Mouse (Mus musculus) kidney, embryonic 15.5 days (tissue): ENCODE results near the gene Camta1. TPM values are rescaled to one million over a fixed set of nuclear protein-coding genes. Genes with fewer than 3 reads are reported as not detected.

Experiments used
- ATAC-seq: fragments of 200-750 bp; cut with Nextera tagmentation; replicated peaks from 2 replicates; pipeline ENCODE4 v1.8.0; 2017; ENCODE audit warnings: moderate TSS enrichment; ENCODE audit not compliant: low FRiP score
- H3K27ac ChIP-seq: fragments of 300-500 bp; sonication (generic); 2 replicates; pipeline ENCODE4 v1.5.1; 2015; ENCODE audit warnings: mild to moderate bottlenecking, inconsistent platforms
- H3K27me3 ChIP-seq: fragments of 300-500 bp; sonication (generic); 2 replicates; pipeline ENCODE4 v1.6.1; 2015; ENCODE audit warnings: inconsistent platforms
- H3K36me3 ChIP-seq: fragments of 300-500 bp; sonication (generic); 2 replicates; pipeline ENCODE4 v1.6.1; 2015; ENCODE audit warnings: inconsistent platforms
- H3K4me1 ChIP-seq: fragments of 300-500 bp; sonication (generic); 2 replicates; pipeline ENCODE4 v1.6.1; 2015; ENCODE audit warnings: inconsistent platforms
- H3K4me2 ChIP-seq: fragments of 300-500 bp; sonication (generic); 2 replicates; pipeline ENCODE4 v1.6.1; 2015; ENCODE audit warnings: moderate library complexity, mild to moderate bottlenecking, inconsistent platforms
- H3K4me3 ChIP-seq: fragments of 300-500 bp; sonication (generic); replicated peaks from 2 replicates; pipeline ENCODE4 v1.5.1; 2015; ENCODE audit warnings: mild to moderate bottlenecking, inconsistent platforms
- H3K9ac ChIP-seq: fragments of 300-500 bp; sonication (generic); 2 replicates; pipeline ENCODE4 v1.6.1; 2015; ENCODE audit warnings: mild to moderate bottlenecking, inconsistent platforms
- H3K9me3 ChIP-seq: fragments of 300-500 bp; sonication (generic); replicated peaks from 2 replicates; pipeline ENCODE4 v1.6.1; 2016; ENCODE audit warnings: inconsistent platforms
- WGBS: fragments of 180-500 bp; shearing (Covaris S2); methylation state at CpG from one replicate; pipeline ENCODE4 v1.1.7; 2015; ENCODE audit warnings: mixed read lengths; 5-methylcytosine and 5-hydroxymethylcytosine counted together
- polyA plus RNA-seq: library from polyadenylated mRNA; unstranded; fragments of >200 nt; fragmentation: Nextera tagmentation; extraction: Ambion mirVana; gene quantifications from 2 replicates; pipeline ENCODE4 v1.2.1, GENCODE M21; 2015

Gene Camta1
- polyA plus RNA-seq, 1 experiment from 2014 or later: 87.9 TPM

DNA sequence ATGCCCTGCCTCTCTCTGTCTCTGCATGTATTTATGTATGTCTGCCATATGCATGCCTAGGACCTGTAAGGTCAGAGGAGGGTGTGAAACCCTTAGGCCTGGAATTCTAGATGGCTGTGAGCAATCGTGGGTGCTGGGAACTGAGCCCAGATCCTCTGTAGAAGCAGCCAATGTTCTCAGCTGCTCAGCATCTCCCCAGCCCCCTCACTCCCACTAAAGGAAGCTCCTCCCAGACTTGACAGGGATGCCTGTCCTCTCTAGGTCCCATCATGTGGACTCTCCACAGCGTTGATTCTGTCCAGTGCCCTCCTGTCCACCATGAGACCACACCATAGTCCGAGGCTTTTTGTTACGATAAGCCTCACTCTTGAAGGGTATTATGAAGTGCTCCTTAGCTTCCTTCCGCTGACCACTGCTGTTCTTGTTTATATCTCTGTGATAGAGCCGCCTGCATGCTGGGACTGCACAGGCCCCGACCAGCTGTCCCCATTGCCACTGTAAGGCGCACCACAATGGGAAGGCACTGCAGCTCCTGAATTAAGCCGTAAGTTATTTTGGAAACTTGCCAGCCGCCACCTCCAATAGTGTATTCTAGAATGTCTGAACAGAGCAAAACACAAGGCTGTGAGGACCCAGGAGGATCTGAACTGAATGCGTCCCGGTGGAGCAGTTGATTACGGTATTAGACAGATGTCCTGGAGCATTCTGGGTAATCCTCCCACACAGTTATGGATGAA lies 905.1 kb downstream of the Camta1 start:
- no peak overlapping the region for H3K9ac ChIP-seq
- H3K4me2 ChIP-seq: no peak overlapping the region
- ATAC-seq: no peak
- no peaks in the 10 kb centered on the region for H3K9me3 ChIP-seq
- H3K36me3 ChIP-seq: no peaks in the 10 kb centered on the region
- no peak overlapping the region for H3K27ac ChIP-seq
- H3K4me3 ChIP-seq: no peak overlapping the region
- 66% methylated on average over 13 of the region's 13 CpGs for WGBS
- H3K27me3 ChIP-seq: no peaks in the 10 kb centered on the region
- H3K4me1 ChIP-seq: 0 out of 2 replicates have a peak, but pooled peaks cover 3% of the 10 kb centered on the region

DNA sequence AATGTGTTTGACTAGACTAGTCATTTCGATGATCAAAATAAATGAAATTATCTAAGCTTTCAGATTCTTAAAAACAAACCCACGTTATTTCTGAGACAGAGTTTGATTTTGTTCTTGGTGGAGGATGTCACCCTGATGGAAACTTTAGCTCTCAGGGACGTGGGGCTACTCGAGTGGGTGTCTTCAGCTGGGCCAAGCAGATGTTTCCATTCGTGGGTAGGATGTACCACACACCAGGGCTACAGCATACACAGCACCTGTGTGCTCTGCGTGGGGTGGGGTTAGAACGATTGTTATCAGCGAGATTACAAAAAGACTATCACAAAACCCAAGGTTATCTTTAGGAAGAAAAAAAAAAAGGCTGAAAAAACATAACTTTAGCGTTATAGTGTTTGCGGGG lies 910.7 kb downstream of the Camta1 start:
- H3K36me3 ChIP-seq: no peaks in the 10 kb centered on the region
- H3K4me1 ChIP-seq: no peaks in the 10 kb centered on the region
- H3K27ac ChIP-seq: no peak overlapping the region
- H3K9ac ChIP-seq: no peak overlapping the region
- no peak overlapping the region for H3K4me2 ChIP-seq
- no peak overlapping the region for H3K4me3 ChIP-seq
- WGBS: 82% methylated on average over 10 of the region's 10 CpGs
- no peak for ATAC-seq
- no peaks in the 10 kb centered on the region for H3K9me3 ChIP-seq
- H3K27me3 ChIP-seq: no peaks in the 10 kb centered on the region

DNA sequence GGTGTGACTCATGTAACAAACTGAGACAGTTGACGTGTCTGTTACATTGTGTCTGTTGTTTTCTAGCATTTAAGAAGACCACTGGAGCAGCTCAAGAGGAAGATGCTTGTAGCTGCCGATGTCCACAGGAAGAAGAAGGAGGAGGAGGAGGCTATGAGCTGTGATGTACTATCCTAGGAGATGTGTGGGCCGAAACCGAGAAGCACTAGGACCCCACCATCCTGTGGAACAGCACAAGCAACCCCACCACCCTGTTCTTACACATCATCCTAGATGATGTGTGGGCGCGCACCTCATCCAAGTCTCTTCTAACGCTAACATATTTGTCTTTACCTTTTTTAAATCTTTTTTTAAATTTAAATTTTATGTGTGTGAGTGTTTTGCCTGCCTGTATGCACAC lies 917.0 kb downstream of the Camta1 start:
- Histone ChIP-seq H3K9ac (no peak overlapping the region), H3K27me3 (no peaks in the 10 kb centered on the region), H3K9me3 (no peaks in the 10 kb centered on the region), H3K4me3 (no peak overlapping the region), H3K27ac (no peak overlapping the region), H3K36me3 (no peaks in the 10 kb centered on the region), H3K4me2 (no peak overlapping the region), H3K4me1 (no peaks in the 10 kb centered on the region)
- WGBS: 91% methylated on average over 7 of the region's 7 CpGs
- ATAC-seq: no peak

DNA sequence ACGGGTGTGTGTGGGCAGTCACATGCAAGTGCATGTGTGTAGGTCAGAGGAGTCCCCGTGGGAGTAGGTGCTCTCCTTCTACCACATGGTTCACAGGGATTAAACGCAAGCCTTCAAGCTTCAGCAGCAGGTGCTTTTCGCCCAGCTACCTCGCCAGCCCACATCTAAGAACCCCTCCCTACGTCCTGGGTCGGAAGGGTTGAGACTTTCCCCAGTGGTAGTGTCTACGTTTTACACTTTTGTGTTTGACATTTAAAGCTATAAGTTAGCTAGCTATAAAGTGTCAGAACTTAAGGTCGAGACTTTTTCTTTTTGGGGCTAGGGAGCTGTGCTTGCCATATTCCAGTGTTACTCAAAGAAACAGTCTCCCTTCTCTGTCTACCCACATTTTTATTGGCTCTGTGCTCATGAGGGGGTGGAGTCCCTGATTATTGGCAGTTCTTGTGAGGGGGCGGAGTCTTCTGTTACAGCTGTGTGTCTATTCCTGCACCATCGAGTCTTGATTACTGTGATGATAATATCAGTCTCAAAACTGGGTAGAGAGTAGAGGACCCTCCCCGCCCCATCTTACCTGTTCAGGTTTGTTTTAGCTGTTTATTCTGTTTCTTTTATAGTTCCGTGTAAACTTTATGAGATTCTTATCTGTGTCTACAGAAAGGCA lies 921.6 kb downstream of the Camta1 start:
- no peak overlapping the region for H3K4me3 ChIP-seq
- WGBS: 59% methylated on average over 13 of the region's 13 CpGs
- H3K36me3 ChIP-seq: no peaks in the 10 kb centered on the region
- no peak overlapping the region for H3K4me2 ChIP-seq
- H3K9ac ChIP-seq: no peak overlapping the region
- no peak for ATAC-seq
- no peaks in the 10 kb centered on the region for H3K27me3 ChIP-seq
- no peak overlapping the region for H3K27ac ChIP-seq
- H3K4me1 ChIP-seq: no peaks in the 10 kb centered on the region
- H3K9me3 ChIP-seq: no peaks in the 10 kb centered on the region

DNA sequence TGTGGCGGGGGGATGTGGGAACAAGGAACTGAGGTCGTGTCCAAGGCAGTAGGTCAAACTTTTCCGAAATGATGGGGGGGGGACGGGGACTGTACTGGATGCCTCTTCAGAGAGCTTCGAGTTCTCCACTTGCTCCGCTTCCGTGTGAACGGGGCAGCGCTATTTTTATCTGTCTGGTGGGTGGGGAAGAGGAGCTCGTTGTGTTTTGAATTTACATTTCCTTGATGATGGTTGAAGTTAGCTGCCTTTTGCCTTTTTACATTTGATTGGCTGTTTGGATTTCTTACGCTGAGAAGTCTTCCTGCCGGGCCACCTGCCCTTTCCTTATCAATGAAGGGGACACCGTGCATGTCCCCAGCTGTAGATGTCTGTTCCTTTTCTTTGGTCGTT lies 923.6 kb downstream of the Camta1 start:
- Histone ChIP-seq H3K27me3 (0 out of 2 replicates have a peak, but pooled peaks cover 5% of the 10 kb centered on the region), H3K4me1 (no peaks in the 10 kb centered on the region), H3K9me3 (no peaks in the 10 kb centered on the region), H3K9ac (no peak overlapping the region), H3K4me2 (peak overlapping the region; percentile 23; the same call in 1 of the 2 replicates), H3K4me3 (no peak overlapping the region), H3K27ac (no peak overlapping the region), H3K36me3 (no peaks in the 10 kb centered on the region)
- no peak for ATAC-seq
- 60% methylated on average over 14 of the region's 14 CpGs for WGBS

DNA sequence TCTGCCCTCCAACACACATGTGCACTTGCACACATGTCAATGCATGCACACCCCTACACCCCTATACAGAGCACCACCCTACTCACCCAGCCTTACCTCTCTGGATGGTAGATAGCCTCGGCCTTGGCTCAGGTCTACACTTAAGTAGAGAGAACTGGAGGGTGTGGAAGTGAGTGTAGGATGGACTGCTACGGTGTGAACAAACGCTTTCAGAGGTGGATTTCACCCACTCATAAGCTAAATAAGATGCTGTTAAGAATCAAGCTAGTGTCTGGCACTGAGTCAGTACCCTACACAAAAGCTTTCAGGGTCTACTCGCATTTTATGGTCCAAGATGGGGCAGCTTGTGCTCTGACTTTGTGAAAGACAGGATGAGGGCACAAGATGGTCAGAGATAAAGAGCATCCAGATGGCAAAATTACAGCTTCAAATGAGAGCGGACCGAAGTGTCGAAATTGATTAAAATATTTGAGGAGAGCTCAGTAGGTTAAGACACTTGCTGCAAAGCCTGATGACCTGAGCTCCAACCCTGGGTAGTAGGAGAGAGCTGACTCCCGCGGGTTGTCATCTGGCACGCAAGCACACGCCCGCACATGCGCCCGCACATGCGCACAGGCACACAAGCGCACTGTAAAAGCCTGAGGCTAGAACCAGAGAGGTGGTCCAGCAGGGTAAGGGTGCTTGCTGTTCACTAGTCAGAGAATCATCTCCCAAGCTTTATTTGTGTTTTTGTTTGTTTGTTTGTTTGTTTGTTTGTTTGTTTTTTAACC lies 924.2 kb downstream of the Camta1 start:
- Histone ChIP-seq H3K9ac (no peak overlapping the region), H3K4me2 (peak overlapping the region; percentile 23; the same call in 1 of the 2 replicates), H3K36me3 (no peaks in the 10 kb centered on the region), H3K9me3 (no peaks in the 10 kb centered on the region), H3K27me3 (0 out of 2 replicates have a peak, but pooled peaks cover 5% of the 10 kb centered on the region), H3K4me3 (no peak overlapping the region), H3K27ac (no peak overlapping the region), H3K4me1 (no peaks in the 10 kb centered on the region)
- ATAC-seq: no peak
- 72% methylated on average over 16 of the region's 16 CpGs for WGBS

DNA sequence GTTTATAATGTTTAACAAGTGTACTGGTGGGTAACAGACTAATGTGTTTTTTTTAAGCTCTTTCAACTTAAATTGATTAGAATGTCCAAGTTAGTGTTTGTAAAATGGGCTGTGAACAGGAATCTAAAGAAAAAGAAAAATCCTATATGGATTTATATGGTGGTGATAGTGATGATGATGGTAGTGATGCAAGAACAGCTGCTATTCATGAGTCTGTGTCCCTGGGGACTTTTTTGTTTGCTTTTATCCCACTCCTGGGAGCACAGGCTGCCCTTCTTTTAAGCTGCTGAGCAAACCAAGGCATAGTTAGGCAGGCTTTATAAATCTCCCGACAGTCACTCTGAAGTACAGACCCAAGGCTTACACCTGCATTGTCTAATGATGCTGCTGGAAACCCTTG lies 928.2 kb downstream of the Camta1 start:
- 62% methylated on average over 1 of the region's 1 CpGs for WGBS
- H3K4me1 ChIP-seq: no peaks in the 10 kb centered on the region
- H3K9me3 ChIP-seq: no peaks in the 10 kb centered on the region
- 0 out of 2 replicates have a peak, but pooled peaks cover 5% of the 10 kb centered on the region for H3K27me3 ChIP-seq
- H3K4me2 ChIP-seq: no peak overlapping the region
- H3K27ac ChIP-seq: no peak overlapping the region
- H3K4me3 ChIP-seq: no peak overlapping the region
- no peak for ATAC-seq
- H3K36me3 ChIP-seq: no peaks in the 10 kb centered on the region
- no peak overlapping the region for H3K9ac ChIP-seq

DNA sequence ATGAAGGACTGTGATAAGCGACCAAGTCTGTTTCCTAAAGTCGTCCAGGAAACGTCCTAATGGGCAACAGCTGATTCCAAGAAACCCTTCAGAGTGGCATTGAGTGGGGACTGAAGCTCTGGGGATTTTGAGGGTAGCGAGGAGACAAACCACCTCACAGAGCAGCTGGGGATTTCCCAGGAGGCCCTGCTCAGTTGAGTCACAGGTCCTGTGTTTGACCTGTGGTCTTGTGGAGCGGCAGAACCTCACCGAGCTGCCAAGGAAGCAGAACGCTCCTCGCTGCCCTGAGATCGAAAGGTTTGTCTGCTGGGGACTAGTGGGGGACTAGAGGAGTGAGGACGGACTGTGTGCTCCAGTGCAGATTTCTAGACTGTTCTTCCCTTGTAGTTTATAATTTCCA lies 933.9 kb downstream of the Camta1 start:
- H3K9me3 ChIP-seq: no peaks in the 10 kb centered on the region
- H3K9ac ChIP-seq: no peak overlapping the region
- H3K4me3 ChIP-seq: no peak overlapping the region
- H3K27ac ChIP-seq: no peak overlapping the region
- no peaks in the 10 kb centered on the region for H3K4me1 ChIP-seq
- ATAC-seq: no peak
- 58% methylated on average over 10 of the region's 10 CpGs for WGBS
- no peak overlapping the region for H3K4me2 ChIP-seq
- H3K36me3 ChIP-seq: no peaks in the 10 kb centered on the region
- H3K27me3 ChIP-seq: no peaks in the 10 kb centered on the region

DNA sequence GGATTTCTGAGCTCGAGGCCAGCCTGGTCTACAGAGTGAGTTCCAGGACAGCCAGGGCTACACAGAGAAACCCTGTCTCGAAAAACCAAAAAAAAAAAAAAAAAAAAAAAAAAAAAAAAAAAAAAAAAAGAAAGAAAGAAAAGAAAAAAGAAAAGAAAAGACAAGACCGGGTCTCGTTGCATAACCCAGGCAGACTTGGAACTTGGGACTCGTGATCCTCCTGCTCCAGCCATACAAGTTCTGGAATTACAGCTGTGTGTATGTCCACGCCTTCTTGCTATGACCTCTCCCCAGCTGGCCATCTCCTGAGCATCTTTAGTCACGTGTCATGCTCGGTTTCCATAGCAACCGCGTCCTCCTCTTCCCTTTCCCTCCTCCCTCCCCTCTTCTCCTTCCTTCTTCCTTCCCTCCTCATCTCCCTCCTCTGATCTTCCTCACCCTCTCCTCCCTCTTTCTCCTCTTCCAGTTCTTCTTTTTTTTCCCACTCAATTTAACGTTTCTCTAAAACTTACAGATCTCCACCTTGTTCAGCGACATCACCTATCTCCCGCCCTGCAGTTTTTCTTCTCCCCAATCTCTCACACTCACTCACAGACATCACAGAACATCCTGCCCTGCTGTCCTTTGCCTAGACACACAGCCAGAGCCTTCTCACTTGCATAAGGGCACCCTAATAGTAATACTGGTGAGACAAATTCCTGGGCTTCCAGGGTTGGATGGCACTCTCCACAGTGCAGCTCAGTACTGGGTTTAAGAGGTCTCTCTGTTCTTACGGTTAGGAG lies 934.6 kb downstream of the Camta1 start:
- Histone ChIP-seq H3K27me3 (no peaks in the 10 kb centered on the region), H3K36me3 (no peaks in the 10 kb centered on the region), H3K27ac (no peak overlapping the region), H3K9me3 (no peaks in the 10 kb centered on the region), H3K9ac (no peak overlapping the region), H3K4me3 (no peak overlapping the region), H3K4me2 (no peak overlapping the region), H3K4me1 (no peaks in the 10 kb centered on the region)
- no peak for ATAC-seq
- WGBS: 48% methylated on average over 14 of the region's 14 CpGs

DNA sequence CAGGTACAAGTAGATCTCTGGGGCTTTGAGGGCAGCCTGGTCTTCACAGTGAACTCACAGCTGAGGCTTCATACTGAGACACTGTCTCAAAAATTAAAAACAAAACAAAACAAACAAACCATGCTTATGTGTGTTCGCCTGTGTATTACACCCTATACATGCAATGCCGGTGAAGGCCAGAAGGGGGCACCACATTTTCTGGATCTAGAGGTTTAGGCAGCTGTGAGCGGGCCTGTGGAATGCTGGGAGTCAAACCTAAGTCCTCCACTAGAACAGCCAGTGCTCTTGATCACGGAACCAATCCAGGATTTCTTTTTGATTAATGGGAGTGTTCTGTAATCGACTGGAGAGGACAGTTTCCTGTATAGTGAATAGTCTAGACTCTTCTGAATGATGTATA lies 935.8 kb downstream of the Camta1 start:
- H3K9me3 ChIP-seq: no peaks in the 10 kb centered on the region
- no peak for ATAC-seq
- H3K36me3 ChIP-seq: no peaks in the 10 kb centered on the region
- no peak overlapping the region for H3K9ac ChIP-seq
- 56% methylated on average over 5 of the region's 5 CpGs for WGBS
- no peak overlapping the region for H3K4me3 ChIP-seq
- no peak overlapping the region for H3K4me2 ChIP-seq
- H3K4me1 ChIP-seq: peaks cover 5% of the 10 kb centered on the region
- H3K27me3 ChIP-seq: no peaks in the 10 kb centered on the region
- H3K27ac ChIP-seq: no peak overlapping the region

DNA sequence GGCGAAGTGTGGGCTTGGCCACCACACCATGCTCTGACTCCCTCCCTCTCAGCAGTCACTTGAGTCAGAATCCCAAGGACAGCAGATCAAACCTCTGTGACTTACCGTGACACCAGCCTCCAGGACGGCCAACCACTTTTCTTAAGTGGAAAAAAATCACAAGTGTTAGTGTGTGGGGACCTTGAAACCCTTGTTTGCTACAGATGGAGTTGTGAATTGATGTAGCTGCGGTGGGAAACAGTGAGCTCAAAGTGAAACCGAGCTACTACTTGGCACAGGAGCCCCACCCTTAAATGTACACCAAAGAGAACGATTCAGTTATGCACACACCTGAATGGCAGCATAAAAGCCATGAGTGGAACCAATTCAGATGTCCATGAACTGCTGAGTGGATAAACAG lies 936.7 kb downstream of the Camta1 start:
- Histone ChIP-seq H3K4me3 (no peak overlapping the region), H3K27me3 (no peaks in the 10 kb centered on the region), H3K4me2 (no peak overlapping the region), H3K27ac (no peak overlapping the region), H3K4me1 (peaks cover 10% of the 10 kb centered on the region), H3K36me3 (no peaks in the 10 kb centered on the region), H3K9ac (no peak overlapping the region), H3K9me3 (no peaks in the 10 kb centered on the region)
- ATAC-seq: no peak
- WGBS: 86% methylated on average over 6 of the region's 6 CpGs
